Comparison of ENCODE assay signal across 26 mouse cellular contexts in genomic region chr7:45791756-45792490, GRCm38 (mm10). TPM values are rescaled to one million over a fixed set of nuclear protein-coding genes. Genes with fewer than 3 reads are reported as not detected.
DNase-seq lines count a peak whose midpoint lies in the region; ATAC-seq lines count a peak whose summit lies in the region.
"Had no signal": no experiment of that assay in that cellular context is flagged by ENCODE, and none has a peak within 500 bp of the region (broad histone marks: within the 10 kb centered on the region; RNA-seq: fewer than 3 reads in every experiment).

No protein-coding gene starts in this region.

- H3K4me2 ChIP-seq in forebrain, embryonic 16.5 days (ENCODE audit: low read length), result no peak overlapping the region
- H3K4me2 ChIP-seq in forebrain, embryonic 14.5 days (ENCODE audit: low read length), result no peak overlapping the region
- H3K4me2 ChIP-seq: forebrain, embryonic 15.5 days; heart, embryonic 13.5 days; hindbrain, embryonic 13.5 days; limb, embryonic 12.5 days; liver, embryonic 11.5 days; neural tube, embryonic 15.5 days had no signal

- H3K9ac ChIP-seq in forebrain, embryonic 16.5 days (replicated peaks; ENCODE audit: low read depth, low read length), result no peak overlapping the region
- no peak overlapping the region for H3K9ac ChIP-seq in forebrain, embryonic 14.5 days (ENCODE audit: low read length)
- H3K9ac ChIP-seq: forebrain, embryonic 15.5 days; heart, embryonic 13.5 days; hindbrain, embryonic 13.5 days; limb, embryonic 12.5 days; liver, postnatal 0 days; neural tube, embryonic 15.5 days had no signal

- H3K27me3 ChIP-seq in forebrain, embryonic 16.5 days (replicated peaks; ENCODE audit: control insufficient read depth, insufficient read depth, low read length), result no peaks in the 10 kb centered on the region
- H3K27me3 ChIP-seq in forebrain, embryonic 14.5 days (replicated peaks; ENCODE audit: control insufficient read depth, insufficient read depth, low read length), result 0 out of 2 replicates have a peak, but pooled peaks cover 4% of the 10 kb centered on the region

- DNase-seq in forebrain, embryonic 14.5 days (ENCODE audit: low spot score), result no peak
- peak; percentile 63 for DNase-seq in right cerebral cortex, adult 18-20 months
- no peak for DNase-seq in right cerebral cortex, postnatal 36 days (ENCODE audit: low spot score in 2 of 2)
- DNase-seq in ZHBTc4 (ENCODE audit: low read depth, low spot score), result peak; percentile 62
- no peak for DNase-seq in adrenal gland, adult 8-10 months
- no peak for DNase-seq in heart, postnatal 25 days (ENCODE audit: low spot score)
- DNase-seq: B cell, adult 2 months; cerebellum, postnatal 36 days; gastrocnemius, postnatal 36 days; heart, adult 2 months; heart, postnatal 36 days; kidney, adult 2 months; liver, postnatal 0 days; spleen, adult 18-20 months had no signal

- 0 out of 2 replicates have a peak, but pooled peaks have one; percentile 20 for ATAC-seq in forebrain, embryonic 16.5 days
- ATAC-seq in forebrain, embryonic 14.5 days, result no peak
- ATAC-seq: forebrain, embryonic 15.5 days; liver, postnatal 0 days; lung, postnatal 0 days had no signal

- H3K4me1 ChIP-seq in forebrain, embryonic 16.5 days (replicated peaks; ENCODE audit: control insufficient read depth, insufficient read depth, low read length), result peaks cover 10% of the 10 kb centered on the region
- no peaks in the 10 kb centered on the region for H3K4me1 ChIP-seq in forebrain, embryonic 14.5 days (ENCODE audit: control insufficient read depth, insufficient read depth, low read length)

- H3K27ac ChIP-seq in forebrain, embryonic 16.5 days (ENCODE audit: low read length), result no peak overlapping the region
- H3K27ac ChIP-seq in forebrain, embryonic 14.5 days (ENCODE audit: low read depth, low read length), result no peak overlapping the region
- H3K27ac ChIP-seq: forebrain, embryonic 15.5 days; heart, adult 2 months; heart, embryonic 13.5 days; hindbrain, embryonic 13.5 days; kidney, postnatal 0 days; limb, embryonic 12.5 days; macrophage; midbrain, embryonic 10.5 days; neural tube, embryonic 15.5 days had no signal

- H3K9me3 ChIP-seq in forebrain, embryonic 16.5 days (ENCODE audit: control insufficient read depth, low read length), result peaks cover 3% of the 10 kb centered on the region; the same call in 1 of the 2 replicates
- no peaks in the 10 kb centered on the region for H3K9me3 ChIP-seq in forebrain, embryonic 14.5 days (replicated peaks; ENCODE audit: control insufficient read depth, low read length)
- H3K9me3 ChIP-seq: forebrain, embryonic 15.5 days; heart, embryonic 13.5 days; hindbrain, embryonic 13.5 days; midbrain, embryonic 10.5 days; neural tube, embryonic 15.5 days had no signal

- intact Hi-C loops in heart, postnatal 25 days (cut with DNase I), result no loop called here

- 81% methylated on average over 17 of the region's 17 CpGs for WGBS in forebrain, embryonic 16.5 days
- WGBS in forebrain, embryonic 14.5 days, result 83% methylated on average over 17 of the region's 17 CpGs

- peaks cover 50% of the 10 kb centered on the region for H3K36me3 ChIP-seq in forebrain, embryonic 16.5 days (ENCODE audit: control insufficient read depth, insufficient read depth)
- peaks cover 93% of the 10 kb centered on the region for H3K36me3 ChIP-seq in forebrain, embryonic 14.5 days (ENCODE audit: control insufficient read depth, insufficient read depth, low read length)

- no peak overlapping the region for H3K4me3 ChIP-seq in forebrain, embryonic 16.5 days (replicated peaks; ENCODE audit: low read length)
- H3K4me3 ChIP-seq in forebrain, embryonic 14.5 days (ENCODE audit: low read depth, low read length), result no peak overlapping the region
- H3K4me3 ChIP-seq: forebrain, embryonic 15.5 days; heart, adult 2 months; heart, embryonic 13.5 days; hindbrain, embryonic 13.5 days; limb, embryonic 12.5 days; midbrain, embryonic 10.5 days; neural tube, embryonic 15.5 days had no signal

RNA-seq across cellular contexts. Expression of gene Sult2b1, which starts 7.5 kb away (rescaled TPM):
- polyA plus RNA-seq in forebrain, embryonic 16.5 days (2015; fragmentation: Nextera tagmentation; extraction: Ambion mirVana), result 5.5 and 7.1 TPM in 2 replicates
- 4.0 and 5.4 TPM in 2 replicates for polyA plus RNA-seq in forebrain, embryonic 14.5 days (2014; fragmentation: Nextera tagmentation; extraction: Ambion mirVana)
- 1 to 10 TPM in 2 of 4 experiments, under 1 TPM in 2; 0.52 to 4.5 (median 1.8) TPM for total RNA-seq in adrenal gland, adult 8-10 months (2022)
- not detected for total RNA-seq in heart, postnatal 25 days (2021)
- total RNA-seq: gastrocnemius, adult 18-20 months; gastrocnemius, postnatal 36 days; heart, adult 2 months; heart, postnatal 36 days had no signal

RNA-seq across cellular contexts. Expression of gene Lmtk3, which starts 8.4 kb away (rescaled TPM):
- polyA plus RNA-seq in forebrain, embryonic 16.5 days (2015; fragmentation: Nextera tagmentation; extraction: Ambion mirVana), result 18.9 and 26.4 TPM in 2 replicates
- polyA plus RNA-seq in forebrain, embryonic 14.5 days (2014; fragmentation: Nextera tagmentation; extraction: Ambion mirVana), result 11.8 and 18.4 TPM in 2 replicates
- total RNA-seq in adrenal gland, adult 8-10 months (2022), result 10 to 100 TPM in 3 of 4 experiments, 1 to 10 TPM in 1; 8.9 to 24.9 (median 15.5) TPM
- under 1 TPM in 1 of 2 experiments, not detected in 1; 0.14 TPM for total RNA-seq in heart, postnatal 25 days (2021)
- total RNA-seq: gastrocnemius, adult 18-20 months; gastrocnemius, postnatal 36 days had no signal
- polyA plus RNA-seq: liver, postnatal 0 days had no signal

RNA-seq across cellular contexts. Expression of gene Cyth2, which starts 22.5 kb away (rescaled TPM):
- polyA plus RNA-seq in forebrain, embryonic 16.5 days (2015; fragmentation: Nextera tagmentation; extraction: Ambion mirVana), result 327 and 379 TPM in 2 replicates
- polyA plus RNA-seq in forebrain, embryonic 14.5 days (2014; fragmentation: Nextera tagmentation; extraction: Ambion mirVana), result 286 TPM in 2 replicates
- 100 to 1,000 TPM; 112 to 140 (median 122) TPM for total RNA-seq in adrenal gland, adult 8-10 months (2022)
- total RNA-seq in heart, postnatal 25 days (2021), result 10 to 100 TPM; 63.2 to 65.5 TPM

RNA-seq across cellular contexts. Expression of gene Kcnj14, which starts 32.7 kb away (rescaled TPM):
- 0.85 and 1.1 TPM in 2 replicates for polyA plus RNA-seq in forebrain, embryonic 16.5 days (2015; fragmentation: Nextera tagmentation; extraction: Ambion mirVana)
- 0.41 and 0.78 TPM in 2 replicates for polyA plus RNA-seq in forebrain, embryonic 14.5 days (2014; fragmentation: Nextera tagmentation; extraction: Ambion mirVana)
- under 1 TPM; 0.17 to 0.65 (median 0.36) TPM for total RNA-seq in adrenal gland, adult 8-10 months (2022)
- under 1 TPM; 0.55 to 0.70 TPM for total RNA-seq in heart, postnatal 25 days (2021)
- polyA plus RNA-seq: macrophage had no signal

RNA-seq across cellular contexts. Expression of gene Grwd1, which starts 38.8 kb away (rescaled TPM):
- 45.3 and 46.1 TPM in 2 replicates for polyA plus RNA-seq in forebrain, embryonic 16.5 days (2015; fragmentation: Nextera tagmentation; extraction: Ambion mirVana)
- 45.2 and 46.7 TPM in 2 replicates for polyA plus RNA-seq in forebrain, embryonic 14.5 days (2014; fragmentation: Nextera tagmentation; extraction: Ambion mirVana)
- total RNA-seq in adrenal gland, adult 8-10 months (2022), result 10 to 100 TPM; 24.8 to 31.5 (median 30.0) TPM
- total RNA-seq in heart, postnatal 25 days (2021), result 10 to 100 TPM in 1 of 2 experiments, 1 to 10 TPM in 1; 10.0 to 11.2 TPM

Comparison
In these comparisons a context has a peak if more than half of its experiments do, and no peak if none do; other contexts are left out.
1. DNase-seq: peak in right cerebral cortex, adult 18-20 months (single experiment) and ZHBTc4 (single experiment); none in forebrain, embryonic 14.5 days (single experiment), right cerebral cortex, postnatal 36 days (0 of 2), adrenal gland, adult 8-10 months (single experiment) and heart, postnatal 25 days (single experiment).
2. RNA of gene Lmtk3, which starts 8.4 kb away (total RNA-seq): 8.9 to 24.9 TPM in adrenal gland, adult 8-10 months; 0.14 TPM in heart, postnatal 25 days; every median in the first group is over 4 times any median in the second.